Mouse (Mus musculus) T-helper 2 cell (primary cell): Measurements from ENCODE around the gene Ythdf1.

Experiments
- in situ Hi-C: fragments of 300-600 bp; cut with MboI, MseI; formaldehyde crosslinking; loops from one replicate; pipeline ENCODE4 v1.15.1; 2025; ENCODE audit warnings: high pct_unique_total_duplicates

Ythdf1 gene

DNA sequence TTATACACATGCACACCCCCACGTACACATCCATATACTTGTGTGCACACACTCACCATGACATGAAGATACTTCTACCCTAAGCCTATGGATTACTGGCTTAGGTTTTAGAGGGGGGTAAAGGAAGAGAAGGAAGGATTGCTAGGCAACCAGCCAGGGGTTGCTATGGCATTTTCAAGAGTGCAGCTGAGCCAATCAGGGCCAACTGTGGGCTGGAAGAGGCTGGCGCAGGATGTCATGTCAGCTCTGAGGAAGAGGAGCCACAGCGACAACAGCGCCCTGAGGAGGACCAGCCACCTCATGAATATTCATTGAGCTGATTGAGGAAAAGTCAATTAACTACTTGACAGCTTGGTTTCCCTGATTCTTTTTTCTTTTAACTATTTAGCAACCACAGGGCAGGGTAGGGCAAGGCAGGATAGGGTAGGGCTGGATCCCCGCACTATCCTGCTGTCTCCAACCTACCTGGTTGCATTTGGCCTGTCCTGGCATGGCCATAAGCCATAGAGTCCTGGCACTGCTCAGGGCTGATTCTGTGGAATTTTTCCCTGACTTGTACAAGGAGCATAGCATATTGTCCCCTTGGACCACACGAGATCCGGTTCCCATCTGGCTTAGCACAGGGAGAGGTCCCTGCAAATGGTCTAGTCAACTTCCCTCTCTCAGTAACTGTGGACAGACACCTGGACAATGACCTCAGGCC, 41.2 kb downstream of the Ythdf1 start:
- in situ Hi-C loops: loop anchor here (5.0 kb wide), 1 partner anchor 52 kb away; no protein-coding TSS in a partner anchor

DNA sequence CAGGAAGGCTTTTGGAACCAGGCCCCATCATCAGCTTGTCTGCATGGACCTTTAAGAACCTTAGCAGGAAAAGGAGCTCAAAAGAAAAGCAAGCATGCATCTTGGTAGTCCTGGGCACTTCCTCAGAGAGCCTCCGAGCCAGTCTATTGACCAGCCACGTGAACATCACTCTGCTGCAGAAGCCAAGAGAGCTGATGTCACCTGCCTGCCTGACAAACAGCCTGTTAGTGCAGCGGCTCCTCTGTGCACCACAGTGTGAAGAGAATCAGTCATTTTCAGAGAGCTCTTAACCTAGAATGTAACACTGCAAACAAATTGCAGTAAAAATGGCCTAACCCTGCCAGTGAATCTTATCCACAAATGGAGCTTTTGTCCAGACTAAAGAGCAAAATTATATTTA, 50.7 kb downstream of the Ythdf1 start:
- in situ Hi-C loops: no loop called here

DNA sequence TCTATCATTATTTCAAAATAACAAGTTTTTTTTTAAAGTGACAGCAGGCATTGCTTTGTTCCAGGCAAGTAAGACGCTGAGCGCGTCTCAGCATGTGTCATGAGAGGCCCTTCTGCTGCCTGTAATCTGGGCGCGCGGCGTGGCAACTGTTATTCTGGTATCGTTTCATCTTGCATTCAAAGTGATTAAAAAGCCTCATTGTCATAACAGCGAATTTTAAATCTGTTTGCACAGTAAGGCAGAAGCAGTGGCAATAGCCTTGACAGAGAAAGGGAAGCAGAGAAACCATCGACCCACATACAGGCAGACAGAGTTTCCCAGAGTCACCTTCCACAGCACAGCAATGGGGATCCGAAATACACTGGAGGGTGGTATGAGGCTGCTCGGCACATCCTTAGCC, 59.2 kb downstream of the Ythdf1 start:
- in situ Hi-C loops: no loop called here

DNA sequence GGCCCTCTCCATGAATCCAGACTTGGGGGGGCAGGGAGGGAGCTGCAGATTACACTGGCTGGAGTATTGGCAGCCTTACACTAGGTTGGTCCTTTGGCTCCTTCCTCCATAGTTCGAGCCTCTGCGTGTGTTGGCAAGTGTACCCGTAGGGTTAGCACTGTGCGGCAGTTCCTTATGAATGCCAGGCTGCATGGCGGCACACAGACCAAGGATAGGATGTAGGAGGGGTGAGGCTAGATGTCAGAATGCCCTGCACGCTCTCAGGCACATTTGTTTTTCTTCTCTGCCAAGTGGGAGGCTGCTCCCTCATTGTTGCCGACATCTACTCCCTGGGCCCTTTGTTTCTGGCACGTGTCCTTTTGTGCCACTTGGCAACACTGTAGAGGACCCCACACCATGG, 63.6 kb downstream of the Ythdf1 start:
- in situ Hi-C loops: no loop called here

DNA sequence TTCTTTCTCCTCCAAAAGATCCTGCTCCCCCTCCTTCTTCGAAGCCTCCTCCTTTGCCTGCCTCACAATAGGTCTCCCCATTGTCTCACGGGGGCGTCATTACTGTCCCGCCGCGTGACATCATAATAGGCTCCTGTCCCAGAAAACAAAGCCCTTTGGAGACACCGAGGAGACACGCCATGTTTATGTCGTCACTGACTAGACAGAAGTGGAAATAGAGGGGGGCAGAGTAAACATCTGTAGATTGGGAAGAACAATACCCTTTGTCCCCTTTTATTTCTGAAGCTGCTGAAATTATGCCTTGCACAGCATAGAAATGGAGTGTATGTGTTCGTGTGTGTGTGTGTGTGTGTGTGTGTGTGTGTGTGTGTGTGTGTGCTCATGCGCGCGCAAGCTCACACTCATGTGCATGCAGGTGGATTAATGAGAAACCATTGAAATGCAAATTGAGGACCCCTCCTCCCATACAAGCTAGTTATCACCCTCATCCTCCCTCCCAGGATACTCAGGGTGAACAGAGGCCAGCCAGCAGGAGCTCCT, 65.7 kb downstream of the Ythdf1 start:
- in situ Hi-C loops: no loop called here
